Mouse (Mus musculus): ENCODE results near the gene Ifi206. TPM values are rescaled to one million over a fixed set of nuclear protein-coding genes. Genes with fewer than 3 reads are reported as not detected.

Gene Ifi206
- polyA plus RNA-seq, 1 experiment from 2014 or later, result 0.31 TPM

GRCm38 (mm10) chr1:173450621-173451020, 40.2 kb downstream of the Ifi206 start:
- no peak overlapping the region for H3K4me3 ChIP-seq (ENCODE audit: low read length)
- H3K9me3 ChIP-seq (ENCODE audit: low read length), result no peaks in the 10 kb centered on the region
- H3K27ac ChIP-seq (ENCODE audit: low read length), result no peak overlapping the region
- H3K27me3 ChIP-seq (ENCODE audit: insufficient read depth, low read length), result no peaks in the 10 kb centered on the region
- no peaks in the 10 kb centered on the region for H3K36me3 ChIP-seq (ENCODE audit: insufficient read depth, low read length)
- no peak overlapping the region for H3K4me2 ChIP-seq (replicated peaks; ENCODE audit: low read depth, low read length)
- 79% methylated on average over 4 of the region's 4 CpGs for WGBS
- no peak for ATAC-seq (ENCODE audit: low FRiP score, low TSS enrichment)
- no peaks in the 10 kb centered on the region for H3K4me1 ChIP-seq (ENCODE audit: insufficient read depth, low read length)
- H3K9ac ChIP-seq (replicated peaks; ENCODE audit: low read length), result no peak overlapping the region

GRCm38 (mm10) chr1:173447067-173447466, 43.8 kb downstream of the Ifi206 start:
- H3K27me3 ChIP-seq (ENCODE audit: insufficient read depth, low read length), result no peaks in the 10 kb centered on the region
- H3K4me1 ChIP-seq (ENCODE audit: insufficient read depth, low read length), result no peaks in the 10 kb centered on the region
- H3K36me3 ChIP-seq (ENCODE audit: insufficient read depth, low read length), result no peaks in the 10 kb centered on the region
- no peak overlapping the region for H3K27ac ChIP-seq (ENCODE audit: low read length)
- ATAC-seq (ENCODE audit: low FRiP score, low TSS enrichment), result no peak
- H3K9ac ChIP-seq (replicated peaks; ENCODE audit: low read length), result no peak overlapping the region
- no peaks in the 10 kb centered on the region for H3K9me3 ChIP-seq (ENCODE audit: low read length)
- H3K4me2 ChIP-seq (replicated peaks; ENCODE audit: low read depth, low read length), result no peak overlapping the region
- H3K4me3 ChIP-seq (ENCODE audit: low read length), result no peak overlapping the region
- WGBS, result 70% methylated on average over 4 of the region's 4 CpGs

GRCm38 (mm10) chr1:173443061-173443460, 47.8 kb downstream of the Ifi206 start:
- Histone ChIP-seq H3K27ac (ENCODE audit: low read length) (no peak overlapping the region), H3K27me3 (ENCODE audit: insufficient read depth, low read length) (no peaks in the 10 kb centered on the region), H3K36me3 (ENCODE audit: insufficient read depth, low read length) (no peaks in the 10 kb centered on the region), H3K4me3 (ENCODE audit: low read length) (no peak overlapping the region), H3K9ac (replicated peaks; ENCODE audit: low read length) (no peak overlapping the region), H3K9me3 (ENCODE audit: low read length) (no peaks in the 10 kb centered on the region), H3K4me2 (replicated peaks; ENCODE audit: low read depth, low read length) (no peak overlapping the region), H3K4me1 (ENCODE audit: insufficient read depth, low read length) (no peaks in the 10 kb centered on the region)
- 79% methylated on average over 1 of the region's 1 CpGs for WGBS
- ATAC-seq (ENCODE audit: low FRiP score, low TSS enrichment), result no peak

GRCm38 (mm10) chr1:173441210-173441609, 49.6 kb downstream of the Ifi206 start:
- H3K4me2 ChIP-seq (replicated peaks; ENCODE audit: low read depth, low read length), result no peak overlapping the region

GRCm38 (mm10) chr1:173440681-173441080, 50.2 kb downstream of the Ifi206 start:
- ATAC-seq (ENCODE audit: low FRiP score, low TSS enrichment), result no peak
- Histone ChIP-seq H3K4me3 (ENCODE audit: low read length) (no peak overlapping the region), H3K9ac (replicated peaks; ENCODE audit: low read length) (no peak overlapping the region), H3K27ac (ENCODE audit: low read length) (no peak overlapping the region), H3K36me3 (ENCODE audit: insufficient read depth, low read length) (no peaks in the 10 kb centered on the region), H3K4me2 (replicated peaks; ENCODE audit: low read depth, low read length) (no peak overlapping the region), H3K9me3 (ENCODE audit: low read length) (no peaks in the 10 kb centered on the region), H3K27me3 (ENCODE audit: insufficient read depth, low read length) (no peaks in the 10 kb centered on the region), H3K4me1 (ENCODE audit: insufficient read depth, low read length) (no peaks in the 10 kb centered on the region)
- WGBS, result 54% methylated on average over 1 of the region's 1 CpGs

More at GRCm38 (mm10) chr1:173441210-173441609, 49.6 kb downstream of the Ifi206 start:
- ATAC-seq (ENCODE audit: low FRiP score, low TSS enrichment), result no peak
- Histone ChIP-seq H3K4me1 (ENCODE audit: insufficient read depth, low read length) (no peaks in the 10 kb centered on the region), H3K27ac (ENCODE audit: low read length) (no peak overlapping the region), H3K4me3 (ENCODE audit: low read length) (no peak overlapping the region), H3K27me3 (ENCODE audit: insufficient read depth, low read length) (no peaks in the 10 kb centered on the region), H3K9me3 (ENCODE audit: low read length) (no peaks in the 10 kb centered on the region), H3K9ac (replicated peaks; ENCODE audit: low read length) (no peak overlapping the region), H3K36me3 (ENCODE audit: insufficient read depth, low read length) (no peaks in the 10 kb centered on the region)
- 58% methylated on average over 4 of the region's 4 CpGs for WGBS

- no peaks in the 10 kb centered on the region for H3K27me3 ChIP-seq (ENCODE audit: insufficient read depth, low read length)
- no peaks in the 10 kb centered on the region for H3K9me3 ChIP-seq (ENCODE audit: low read length)
- WGBS, result 65% methylated on average over 6 of the region's 6 CpGs
- no peak overlapping the region for H3K4me3 ChIP-seq (ENCODE audit: low read length)
- no peak overlapping the region for H3K4me2 ChIP-seq (replicated peaks; ENCODE audit: low read depth, low read length)
- no peaks in the 10 kb centered on the region for H3K36me3 ChIP-seq (ENCODE audit: insufficient read depth, low read length)
- H3K4me1 ChIP-seq (ENCODE audit: insufficient read depth, low read length), result no peaks in the 10 kb centered on the region
- H3K27ac ChIP-seq (ENCODE audit: low read length), result no peak overlapping the region
- H3K9ac ChIP-seq (replicated peaks; ENCODE audit: low read length), result no peak overlapping the region
- ATAC-seq (ENCODE audit: low FRiP score, low TSS enrichment), result no peak
These were observed 53.5 kb downstream of the Ifi206 start for GRCm38 (mm10) chr1:173437161-173437953.

- Histone ChIP-seq H3K27ac (ENCODE audit: low read length) (no peak overlapping the region), H3K9ac (replicated peaks; ENCODE audit: low read length) (no peak overlapping the region), H3K36me3 (ENCODE audit: insufficient read depth, low read length) (no peaks in the 10 kb centered on the region), H3K4me1 (ENCODE audit: insufficient read depth, low read length) (no peaks in the 10 kb centered on the region), H3K9me3 (ENCODE audit: low read length) (no peaks in the 10 kb centered on the region), H3K4me2 (replicated peaks; ENCODE audit: low read depth, low read length) (no peak overlapping the region), H3K27me3 (ENCODE audit: insufficient read depth, low read length) (no peaks in the 10 kb centered on the region), H3K4me3 (ENCODE audit: low read length) (no peak overlapping the region)
- no peak for ATAC-seq (ENCODE audit: low FRiP score, low TSS enrichment)
- WGBS, result 66% methylated on average over 2 of the region's 2 CpGs
These were observed 58.4 kb downstream of the Ifi206 start for GRCm38 (mm10) chr1:173432411-173432810.

GRCm38 (mm10) chr1:173429995-173430699, 60.7 kb downstream of the Ifi206 start:
- Histone ChIP-seq H3K27me3 (ENCODE audit: insufficient read depth, low read length) (no peaks in the 10 kb centered on the region), H3K9me3 (ENCODE audit: low read length) (no peaks in the 10 kb centered on the region), H3K4me2 (replicated peaks; ENCODE audit: low read depth, low read length) (no peak overlapping the region), H3K36me3 (ENCODE audit: insufficient read depth, low read length) (no peaks in the 10 kb centered on the region), H3K4me3 (ENCODE audit: low read length) (no peak overlapping the region), H3K4me1 (ENCODE audit: insufficient read depth, low read length) (no peaks in the 10 kb centered on the region), H3K27ac (ENCODE audit: low read length) (no peak overlapping the region), H3K9ac (replicated peaks; ENCODE audit: low read length) (no peak overlapping the region)
- no peak for ATAC-seq (ENCODE audit: low FRiP score, low TSS enrichment)
- 78% methylated on average over 5 of the region's 5 CpGs for WGBS

GRCm38 (mm10) chr1:173427385-173427784, 63.5 kb downstream of the Ifi206 start:
- H3K27ac ChIP-seq (ENCODE audit: low read length), result no peak overlapping the region
- WGBS, result 81% methylated on average over 8 of the region's 8 CpGs
- no peak overlapping the region for H3K9ac ChIP-seq (replicated peaks; ENCODE audit: low read length)
- no peaks in the 10 kb centered on the region for H3K27me3 ChIP-seq (ENCODE audit: insufficient read depth, low read length)
- no peaks in the 10 kb centered on the region for H3K9me3 ChIP-seq (ENCODE audit: low read length)
- no peak overlapping the region for H3K4me3 ChIP-seq (ENCODE audit: low read length)
- H3K36me3 ChIP-seq (ENCODE audit: insufficient read depth, low read length), result no peaks in the 10 kb centered on the region
- no peaks in the 10 kb centered on the region for H3K4me1 ChIP-seq (ENCODE audit: insufficient read depth, low read length)
- no peak overlapping the region for H3K4me2 ChIP-seq (replicated peaks; ENCODE audit: low read depth, low read length)
- ATAC-seq (ENCODE audit: low FRiP score, low TSS enrichment), result no peak

- no peak overlapping the region for H3K4me2 ChIP-seq (replicated peaks; ENCODE audit: low read depth, low read length)
- 61% methylated on average over 2 of the region's 2 CpGs for WGBS
- H3K9ac ChIP-seq (replicated peaks; ENCODE audit: low read length), result no peak overlapping the region
- no peaks in the 10 kb centered on the region for H3K4me1 ChIP-seq (ENCODE audit: insufficient read depth, low read length)
- no peak overlapping the region for H3K4me3 ChIP-seq (ENCODE audit: low read length)
- no peaks in the 10 kb centered on the region for H3K36me3 ChIP-seq (ENCODE audit: insufficient read depth, low read length)
- no peaks in the 10 kb centered on the region for H3K9me3 ChIP-seq (ENCODE audit: low read length)
- H3K27me3 ChIP-seq (ENCODE audit: insufficient read depth, low read length), result no peaks in the 10 kb centered on the region
- ATAC-seq (ENCODE audit: low FRiP score, low TSS enrichment), result no peak
- no peak overlapping the region for H3K27ac ChIP-seq (ENCODE audit: low read length)
These were observed 64.5 kb downstream of the Ifi206 start for GRCm38 (mm10) chr1:173426345-173426744.

All from kidney, embryonic 16.5 days (tissue).